Mouse (Mus musculus) ES-Bruce4 (cell line): ENCODE results near the gene Cnn3. TPM values are rescaled to one million over a fixed set of nuclear protein-coding genes. Genes with fewer than 3 reads are reported as not detected.

Experiments
- H3K27ac ChIP-seq: 2 replicates; pipeline ENCODE4 v1.5.1; 2012; ENCODE audit warnings: low read length, inconsistent platforms; ENCODE audit not compliant: insufficient read depth
- H3K27me3 ChIP-seq: 2 replicates; pipeline ENCODE4 v1.6.1; 2012; ENCODE audit warnings: mild to moderate bottlenecking, low read length, inconsistent platforms; ENCODE audit not compliant: control insufficient read depth, poor library complexity, insufficient read depth, severe bottlenecking
- H3K36me3 ChIP-seq: 2 replicates; pipeline ENCODE4 v1.6.1; 2012; ENCODE audit warnings: inconsistent platforms, mild to moderate bottlenecking, low read length, moderate library complexity; ENCODE audit not compliant: control insufficient read depth, poor library complexity, insufficient read depth, severe bottlenecking
- H3K4me1 ChIP-seq: one replicate; pipeline ENCODE4 v1.8.1; 2011; ENCODE audit warnings: low read length; ENCODE audit not compliant: control insufficient read depth, insufficient read depth
- H3K4me3 ChIP-seq: 2 replicates; pipeline ENCODE4 v1.5.1; 2011; ENCODE audit warnings: low read depth, mild to moderate bottlenecking, low read length
- H3K9ac ChIP-seq: 2 replicates; pipeline ENCODE4 v1.6.1; 2012; ENCODE audit warnings: low read depth, mild to moderate bottlenecking, inconsistent platforms; ENCODE audit not compliant: poor library complexity, severe bottlenecking
- H3K9me3 ChIP-seq: replicated peaks from 2 replicates; pipeline ENCODE4 v1.6.1; 2012; ENCODE audit warnings: mild to moderate bottlenecking, low read length, inconsistent platforms; ENCODE audit not compliant: control insufficient read depth, poor library complexity, insufficient read depth, severe bottlenecking
- CTCF ChIP-seq: IDR thresholded peaks from one replicate; pipeline ENCODE4 v1.8.1; 2011; ENCODE audit warnings: low read depth, low read length
- EP300 ChIP-seq: IDR thresholded peaks from 2 replicates; pipeline ENCODE4 v1.6.1; 2011; ENCODE audit warnings: low read depth, low read length; ENCODE audit not compliant: insufficient read depth
- POLR2A ChIP-seq: IDR thresholded peaks from one replicate; pipeline ENCODE4 v1.8.1; 2011; ENCODE audit warnings: low read length; ENCODE audit not compliant: insufficient read depth
- polyA plus RNA-seq: library from polyadenylated mRNA; stranded (reverse); fragments of >200 nt; gene quantifications from 2 replicates; pipeline ENCODE4 v1.2.4, GENCODE M21; 2011; ENCODE audit warnings: low read depth; ENCODE audit not compliant: missing spikeins, insufficient read depth, insufficient read length

The Cnn3 gene
- polyA plus RNA-seq, 1 experiment = 623 TPM

DNA sequence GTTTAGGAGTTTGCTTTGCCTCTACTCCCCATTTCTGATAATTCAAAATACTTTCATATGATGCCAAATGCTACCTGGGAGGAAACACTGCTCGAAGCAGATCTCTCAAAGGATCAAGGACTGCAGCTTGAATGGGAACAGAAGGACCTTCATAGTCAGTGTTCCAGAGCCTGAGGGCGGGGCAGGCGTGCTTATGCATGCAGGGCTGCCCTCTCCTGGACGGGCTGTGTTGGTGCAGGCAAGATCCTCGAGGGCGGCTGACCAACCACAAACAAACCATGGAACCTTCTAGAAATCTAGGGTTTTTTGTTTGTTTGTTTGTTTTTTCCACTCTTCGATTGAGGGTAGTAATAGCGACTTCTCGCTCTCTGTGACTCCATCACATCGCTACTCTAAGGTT, 73.9 kb downstream of the Cnn3 start:
- no peaks in the 10 kb centered on the region for H3K9me3 ChIP-seq
- H3K36me3 ChIP-seq = no peaks in the 10 kb centered on the region
- H3K4me3 ChIP-seq = no peak overlapping the region
- no peaks in the 10 kb centered on the region for H3K4me1 ChIP-seq
- no peak overlapping the region for H3K9ac ChIP-seq
- 0 out of 2 replicates have a peak, but pooled peaks have one; percentile 42 for TF ChIP-seq EP300
- TF ChIP-seq POLR2A = no peak
- TF ChIP-seq CTCF = peak; percentile 95
- H3K27ac ChIP-seq = no peak overlapping the region
- no peaks in the 10 kb centered on the region for H3K27me3 ChIP-seq

DNA sequence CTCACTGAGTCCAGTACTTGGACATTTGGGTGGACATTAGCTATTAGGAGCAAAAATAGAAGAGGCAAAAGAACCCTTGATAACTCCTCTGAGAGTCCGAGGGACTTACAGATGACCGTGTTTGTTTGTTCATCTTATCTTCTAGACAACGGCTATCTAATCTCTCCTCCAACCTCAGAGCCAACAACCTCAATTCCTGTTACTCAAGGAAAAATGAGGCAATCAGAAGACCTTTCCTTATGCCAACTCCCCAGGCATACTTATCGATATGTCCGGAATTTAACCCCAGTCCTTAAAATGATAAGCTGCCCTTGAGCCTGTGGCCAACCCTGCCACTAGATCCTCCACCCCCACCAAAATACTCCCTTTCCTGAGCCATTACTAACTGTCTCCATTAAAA, 74.4 kb downstream of the Cnn3 start:
- no peaks in the 10 kb centered on the region for H3K4me1 ChIP-seq
- TF ChIP-seq CTCF = no peak
- no peak for TF ChIP-seq EP300
- H3K4me3 ChIP-seq = no peak overlapping the region
- H3K9me3 ChIP-seq = no peaks in the 10 kb centered on the region
- no peaks in the 10 kb centered on the region for H3K27me3 ChIP-seq
- no peak overlapping the region for H3K9ac ChIP-seq
- H3K27ac ChIP-seq = no peak overlapping the region
- H3K36me3 ChIP-seq = no peaks in the 10 kb centered on the region

DNA sequence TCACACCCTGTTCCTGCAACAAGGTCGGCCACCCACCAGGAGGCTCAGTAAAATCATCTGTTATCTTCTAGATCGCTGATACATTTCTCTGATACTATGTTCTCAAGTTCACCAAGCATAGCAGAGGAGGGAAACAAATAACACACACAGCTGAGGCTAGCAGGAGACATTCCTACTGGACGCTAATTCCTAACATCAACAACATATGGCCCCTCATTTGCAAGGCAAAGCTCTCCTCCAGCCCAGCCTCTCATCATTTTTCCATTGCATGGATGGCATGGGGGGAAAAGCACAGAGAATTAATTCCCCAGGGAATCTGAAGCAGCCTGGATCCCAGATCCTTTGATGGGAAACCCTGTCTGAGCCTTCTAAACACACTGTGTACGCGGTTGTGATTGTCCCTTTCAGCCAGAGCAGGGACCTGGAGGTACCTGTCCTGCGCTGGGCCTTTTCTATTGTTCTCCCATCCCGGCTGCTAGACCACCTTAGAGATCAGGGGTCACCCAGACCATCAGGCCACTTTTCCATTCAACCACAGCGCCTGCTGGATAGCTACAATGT, 78.7 kb downstream of the Cnn3 start:
- Histone ChIP-seq H3K9me3 (no peaks in the 10 kb centered on the region), H3K27ac (no peak overlapping the region), H3K36me3 (no peaks in the 10 kb centered on the region), H3K4me1 (no peaks in the 10 kb centered on the region), H3K4me3 (no peak overlapping the region), H3K27me3 (no peaks in the 10 kb centered on the region), H3K9ac (no peak overlapping the region)
- no peak for TF ChIP-seq POLR2A

DNA sequence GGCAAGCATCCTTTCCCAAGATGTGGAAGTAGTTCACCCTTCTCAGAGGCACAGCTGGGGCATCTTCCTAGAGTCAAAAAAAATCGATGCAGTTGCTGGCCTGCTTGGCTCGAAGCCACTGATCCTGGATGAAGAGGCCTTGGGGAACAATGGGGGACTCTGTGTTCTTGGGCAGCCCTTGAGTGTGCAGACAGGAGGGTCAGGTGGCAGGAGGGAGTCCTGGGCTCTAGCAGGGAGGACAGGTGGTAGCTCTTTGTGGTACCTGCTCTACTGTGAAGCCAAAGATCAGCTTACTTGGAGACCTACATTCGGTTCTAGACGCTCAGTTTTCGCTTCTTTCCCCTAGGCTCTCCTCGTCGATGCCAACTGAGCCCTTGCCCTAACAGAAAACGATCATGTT, 79.9 kb downstream of the Cnn3 start:
- no peaks in the 10 kb centered on the region for H3K27me3 ChIP-seq
- H3K9ac ChIP-seq = no peak overlapping the region
- no peak overlapping the region for H3K27ac ChIP-seq
- H3K36me3 ChIP-seq = no peaks in the 10 kb centered on the region
- TF ChIP-seq POLR2A (no peak), EP300 (no peak), CTCF (no peak)
- H3K9me3 ChIP-seq = no peaks in the 10 kb centered on the region
- H3K4me3 ChIP-seq = no peak overlapping the region
- no peaks in the 10 kb centered on the region for H3K4me1 ChIP-seq

DNA sequence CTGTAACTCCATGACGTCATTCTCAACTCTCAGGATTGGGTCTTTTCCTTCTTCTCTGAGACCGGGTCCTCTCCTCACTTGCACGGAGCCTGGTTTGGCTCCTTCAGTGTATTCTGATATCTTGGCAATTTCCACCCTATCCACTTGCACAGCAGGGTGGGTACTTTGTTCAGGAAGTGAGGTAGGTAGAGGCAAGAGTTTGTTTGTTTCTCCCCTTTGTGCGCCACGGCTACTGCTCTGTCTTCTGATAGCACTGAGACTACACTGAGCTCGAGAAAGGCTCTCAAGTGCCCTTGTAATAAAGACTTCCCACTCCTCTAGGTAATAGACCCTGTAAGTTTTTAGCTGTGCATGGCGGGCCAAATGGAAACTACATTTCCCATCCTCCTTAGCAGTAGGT, 80.5 kb downstream of the Cnn3 start:
- TF ChIP-seq POLR2A = no peak
- no peak for TF ChIP-seq CTCF
- no peak for TF ChIP-seq EP300
- no peaks in the 10 kb centered on the region for H3K4me1 ChIP-seq
- H3K36me3 ChIP-seq = no peaks in the 10 kb centered on the region
- no peak overlapping the region for H3K4me3 ChIP-seq
- H3K9me3 ChIP-seq = no peaks in the 10 kb centered on the region
- no peak overlapping the region for H3K9ac ChIP-seq
- no peaks in the 10 kb centered on the region for H3K27me3 ChIP-seq
- H3K27ac ChIP-seq = no peak overlapping the region

GRCm38 (mm10) chr3:121507678-121508077, 81.4 kb downstream of the Cnn3 start:
- H3K27ac ChIP-seq = no peak overlapping the region
- H3K36me3 ChIP-seq = no peaks in the 10 kb centered on the region
- H3K9me3 ChIP-seq = no peaks in the 10 kb centered on the region
- no peaks in the 10 kb centered on the region for H3K27me3 ChIP-seq
- TF ChIP-seq POLR2A = no peak
- TF ChIP-seq EP300 = no peak
- TF ChIP-seq CTCF = no peak
- no peak overlapping the region for H3K9ac ChIP-seq
- H3K4me3 ChIP-seq = no peak overlapping the region
- no peaks in the 10 kb centered on the region for H3K4me1 ChIP-seq

Other genes starting within 250 kb of the Cnn3 start
- 0.26 and 0.58 TPM in 2 replicates for gene Tmem56, start 143.4 kb upstream of the Cnn3 start, polyA plus RNA-seq
- gene Alg14, start 134.7 kb upstream of the Cnn3 start, polyA plus RNA-seq = 18.2 and 29.6 TPM in 2 replicates
- gene Slc44a3, start 105.9 kb downstream of the Cnn3 start, polyA plus RNA-seq = 5.0 and 5.1 TPM in 2 replicates
- gene 4930432M17Rik, start 244.3 kb downstream of the Cnn3 start, polyA plus RNA-seq = not detected in 2 replicates